Mouse (Mus musculus) 416B (cell line): Measurements from ENCODE around the gene Apol7a.
"Not testable (repeated sequence)": the region's sequence is repeated elsewhere in the genome, so short reads cannot be mapped to it uniquely, and the experiment has no call there.

Experiments
- DNase-seq: peaks from one replicate; pipeline ENCODE4 v3.0.0; 2011; ENCODE audit warnings: low read depth

The Apol7a gene

DNA sequence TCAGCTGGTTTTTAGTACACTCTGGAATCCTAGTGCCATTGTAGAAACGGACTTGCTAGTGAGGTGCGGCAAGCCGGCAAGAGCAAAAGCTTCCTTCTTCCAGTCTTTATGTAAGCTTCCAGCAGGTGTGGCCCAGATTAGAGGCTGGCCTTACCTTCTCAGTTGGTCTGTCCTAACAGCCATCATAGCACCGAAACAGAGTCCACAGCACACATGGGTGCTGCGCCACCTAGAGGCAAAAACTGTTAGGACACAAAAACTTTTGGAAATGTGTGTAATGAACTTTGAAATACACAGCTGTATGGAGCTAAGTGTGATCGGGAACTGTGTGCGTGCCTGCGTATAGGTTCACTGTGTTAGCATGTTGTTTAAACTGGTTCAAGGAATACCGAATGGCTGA is at the start of gene Apol7a:
TSS of gene Apol7a (minus strand) at position 84 of the 400 bp plus-strand sequence.
- peak; percentile 2 for DNase-seq

DNA sequence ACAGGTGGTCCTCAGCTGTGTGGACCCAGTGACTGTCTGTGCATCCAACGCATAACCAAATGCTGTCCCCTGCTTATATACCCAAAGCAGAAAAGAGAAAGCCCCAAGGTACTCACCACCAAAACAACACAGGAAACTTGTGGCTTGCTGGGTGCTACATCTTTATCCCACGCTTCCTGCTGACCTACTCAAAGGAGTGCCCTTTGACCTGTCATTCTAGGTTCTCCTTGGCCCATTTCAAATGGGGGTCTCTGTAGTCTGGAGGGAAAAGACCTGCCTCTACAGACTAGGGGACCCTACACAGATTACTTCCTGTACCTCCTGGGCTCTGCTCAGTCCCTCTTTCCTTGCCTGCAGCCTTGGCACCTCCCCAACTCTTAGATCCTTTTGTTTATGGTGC is 48.5 kb upstream of the Apol7a start, which contains the start of gene Apol7b:
TSS of gene Apol7b (minus strand) at position 101 of the 400 bp plus-strand sequence.
- not testable (repeated sequence) for DNase-seq

DNA sequence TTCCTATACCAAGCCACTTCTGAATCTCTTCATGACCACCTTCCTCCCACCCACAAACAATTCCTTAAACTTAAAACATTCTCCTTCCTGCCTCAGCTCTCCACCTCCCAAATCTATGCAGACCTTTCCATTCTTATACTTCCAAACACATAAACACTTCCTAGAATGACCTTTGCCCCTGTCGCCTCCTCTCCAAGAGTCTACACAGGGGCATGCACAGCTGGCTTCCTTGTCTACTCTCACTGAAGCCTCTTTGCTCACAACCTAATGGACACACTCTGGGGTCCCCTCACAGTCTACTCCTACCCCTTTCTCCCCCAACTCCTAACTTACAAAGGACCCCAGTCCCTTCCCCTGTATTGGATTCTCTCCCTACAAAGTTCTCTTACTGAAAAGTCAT is 46.8 kb upstream of the Apol7a start:
- not testable (repeated sequence) for DNase-seq

DNA sequence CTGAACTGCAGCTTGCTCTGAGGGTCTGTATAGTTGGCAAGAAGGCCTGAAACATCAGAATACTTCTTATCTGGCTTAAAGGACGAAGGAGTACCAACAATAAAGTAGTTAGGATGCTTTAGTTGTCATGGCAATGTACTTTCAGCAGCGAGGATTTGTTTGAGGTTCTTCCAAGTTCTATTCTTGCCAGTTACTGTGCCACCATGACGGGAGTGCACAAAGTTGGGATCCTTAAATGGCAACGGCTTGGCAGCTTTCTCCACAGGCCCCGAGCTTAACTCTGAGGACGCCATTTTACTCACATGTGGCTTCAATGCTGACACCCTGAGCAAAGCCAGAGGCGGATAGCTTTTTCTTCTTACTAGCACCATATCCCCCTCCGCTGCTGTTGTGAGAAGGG is 45.8 kb upstream of the Apol7a start:
- not testable (repeated sequence) for DNase-seq

DNA sequence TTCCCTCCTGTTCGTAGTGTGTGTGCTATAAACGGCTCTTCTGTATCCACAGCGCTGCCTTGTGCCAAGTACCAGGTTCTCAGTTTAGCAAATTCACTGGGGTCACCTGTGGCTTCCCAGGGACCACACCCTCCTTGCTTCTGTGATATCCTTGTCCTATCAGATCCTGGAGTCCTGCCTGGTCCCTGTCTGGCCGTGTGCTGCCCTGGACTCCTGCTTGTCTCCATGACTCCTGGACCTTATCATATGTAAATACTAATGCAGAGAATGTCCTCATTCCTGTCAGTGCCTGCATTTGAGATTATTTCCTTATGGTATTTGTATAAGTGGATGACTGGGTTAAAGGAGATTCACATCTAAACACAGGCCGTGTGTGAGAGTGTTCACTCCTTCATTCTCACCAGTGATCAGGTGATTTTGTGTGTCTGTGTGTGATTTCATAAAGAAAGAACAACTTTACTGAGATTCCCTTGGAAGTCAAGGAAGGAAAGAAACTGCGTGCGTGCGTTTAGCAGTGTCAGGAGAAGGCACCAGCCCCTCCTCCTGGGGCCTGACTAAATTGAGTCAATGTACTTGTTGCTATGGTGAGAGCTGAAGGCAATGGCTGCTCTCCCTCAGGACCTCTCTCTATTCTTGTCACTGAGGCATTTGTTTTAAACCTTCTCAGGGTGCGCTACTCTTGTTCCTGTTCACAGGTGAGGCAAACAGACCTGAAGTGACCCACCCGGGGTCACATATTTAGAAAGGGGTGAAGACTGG is 30.0 kb upstream of the Apol7a start:
- DNase-seq = not testable (repeated sequence)

DNA sequence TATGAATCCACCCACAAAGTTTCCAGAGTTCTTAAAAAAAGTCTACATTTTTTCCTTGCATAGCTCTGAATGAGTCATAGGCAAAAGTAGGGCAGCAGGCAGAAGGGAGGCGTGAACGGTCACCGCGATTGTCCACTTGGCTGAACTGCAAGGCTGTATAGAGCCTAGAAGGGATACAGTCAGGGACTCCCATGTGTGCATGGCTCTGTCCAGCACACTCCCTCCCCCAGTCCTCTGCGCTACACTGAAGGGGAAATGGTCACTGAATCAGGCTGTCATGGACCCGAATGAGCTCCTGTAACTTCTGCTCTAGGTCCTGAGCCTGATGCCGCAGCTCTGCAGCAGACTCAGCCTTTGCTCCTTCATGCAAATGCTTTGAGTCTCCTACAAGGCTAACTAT is 24.0 kb upstream of the Apol7a start:
- DNase-seq = not testable (repeated sequence)

DNA sequence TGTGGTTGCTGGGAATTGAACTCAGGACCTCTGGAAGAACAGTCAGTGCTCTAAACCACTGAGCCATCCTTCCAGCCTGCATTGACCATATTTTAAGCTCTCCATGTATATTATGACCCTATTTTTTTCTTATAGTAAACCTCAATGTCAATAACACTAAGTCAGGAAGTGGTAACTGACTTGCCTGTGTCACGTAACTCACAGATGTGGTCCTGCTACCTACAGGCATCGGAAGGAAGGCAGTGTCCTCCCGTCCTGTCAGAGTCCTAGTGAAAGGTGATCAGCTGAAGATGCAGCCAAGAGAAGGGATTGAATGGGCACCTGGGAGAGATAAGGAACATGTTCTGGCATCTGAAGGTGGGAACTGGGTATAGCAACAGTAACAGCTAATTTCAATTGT is 20.7 kb upstream of the Apol7a start:
- DNase-seq = not testable (repeated sequence)

DNA sequence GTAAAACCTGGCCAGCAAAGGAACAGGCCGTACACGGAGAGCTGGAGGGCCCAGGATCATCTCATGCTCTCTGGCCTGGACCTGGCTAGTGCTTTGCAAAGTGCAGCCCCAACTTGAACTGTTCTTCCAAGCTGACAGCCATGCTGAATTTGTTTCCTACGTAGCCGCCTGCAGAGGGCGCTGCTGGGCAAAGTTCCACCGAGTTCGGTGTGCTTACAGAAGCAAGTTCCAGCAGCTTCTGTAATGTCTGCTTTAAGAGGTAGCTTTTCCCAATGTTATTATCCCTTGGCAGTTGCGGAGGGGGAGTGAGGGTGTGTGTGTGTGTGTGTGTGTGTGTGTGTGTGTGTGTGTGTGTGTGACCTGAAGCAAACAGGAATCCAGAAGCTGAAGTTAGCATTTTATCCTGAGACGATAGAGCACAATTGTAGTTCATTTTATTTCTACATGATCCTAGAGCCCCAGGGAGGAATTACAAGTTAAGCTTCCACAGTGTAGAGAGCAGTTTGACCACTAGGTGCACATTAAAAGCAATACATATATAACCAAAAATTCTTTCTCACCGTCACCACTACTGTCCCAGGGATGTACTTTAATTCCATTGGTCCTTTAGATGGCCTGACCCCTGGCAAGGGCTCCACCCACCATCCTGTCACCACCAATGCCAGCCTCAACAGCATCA is 17.9 kb upstream of the Apol7a start:
- not testable (repeated sequence) for DNase-seq

DNA sequence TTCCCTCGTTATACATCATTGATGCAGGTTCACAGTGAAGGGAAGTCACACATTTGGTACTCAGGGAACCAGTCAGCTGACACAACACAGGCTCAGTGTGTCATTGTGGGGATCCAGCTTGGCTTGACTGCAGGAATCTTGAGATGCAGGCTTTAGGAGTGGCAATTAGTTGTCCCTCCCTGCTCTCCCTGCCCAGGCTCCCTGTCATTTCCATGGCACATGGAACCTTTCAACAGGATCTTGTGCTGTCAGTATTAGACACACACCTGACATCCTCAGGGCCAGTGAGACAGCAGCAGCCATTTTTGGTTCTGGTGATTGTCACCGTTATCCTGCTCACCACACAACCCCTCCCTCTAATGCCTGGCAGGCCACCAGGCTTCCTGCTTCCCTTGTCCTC is 16.7 kb upstream of the Apol7a start:
- DNase-seq = not testable (repeated sequence)

DNA sequence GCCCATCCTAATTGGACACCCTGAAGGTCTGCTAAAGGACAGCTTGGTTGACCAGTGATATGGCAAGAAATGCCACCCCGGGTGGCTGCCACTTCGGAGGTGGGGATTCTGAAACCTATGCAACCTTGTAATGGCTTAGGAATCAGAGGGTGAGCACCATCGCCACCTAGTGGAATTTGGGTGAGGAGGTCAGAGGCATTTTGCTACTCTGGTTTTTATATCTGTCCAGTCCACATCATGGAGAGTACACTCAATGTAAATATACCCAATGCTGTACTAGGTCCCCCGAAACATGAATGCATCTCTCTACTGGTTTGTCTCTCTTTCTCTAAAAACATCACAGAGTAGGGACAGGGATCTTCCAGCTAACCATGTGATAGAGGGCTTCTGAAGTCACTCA is 13.8 kb upstream of the Apol7a start:
- DNase-seq = peak; percentile 3

DNA sequence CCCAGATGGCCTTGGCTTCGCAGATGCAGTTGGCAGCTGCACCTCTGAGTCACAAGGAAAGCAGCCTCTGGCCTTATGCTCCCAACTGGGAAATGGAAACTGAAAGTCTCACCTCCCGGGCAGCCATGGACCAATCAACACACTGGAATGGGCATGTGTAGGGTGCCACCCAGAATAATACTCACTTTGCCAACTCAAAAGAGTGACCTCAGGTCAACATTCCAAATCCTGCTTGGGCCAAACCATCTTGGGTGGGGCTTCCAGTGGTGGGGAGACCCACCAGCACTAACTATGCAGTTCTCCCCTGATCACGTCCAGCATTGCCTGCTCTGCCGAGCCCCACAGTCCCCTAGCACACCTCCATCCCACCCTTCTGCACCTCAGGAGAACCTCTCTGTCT is 12.1 kb upstream of the Apol7a start, which contains the start of gene Apol9a:
TSS of gene Apol9a (minus strand) at position 101 of the 400 bp plus-strand sequence.
- not testable (repeated sequence) for DNase-seq

DNA sequence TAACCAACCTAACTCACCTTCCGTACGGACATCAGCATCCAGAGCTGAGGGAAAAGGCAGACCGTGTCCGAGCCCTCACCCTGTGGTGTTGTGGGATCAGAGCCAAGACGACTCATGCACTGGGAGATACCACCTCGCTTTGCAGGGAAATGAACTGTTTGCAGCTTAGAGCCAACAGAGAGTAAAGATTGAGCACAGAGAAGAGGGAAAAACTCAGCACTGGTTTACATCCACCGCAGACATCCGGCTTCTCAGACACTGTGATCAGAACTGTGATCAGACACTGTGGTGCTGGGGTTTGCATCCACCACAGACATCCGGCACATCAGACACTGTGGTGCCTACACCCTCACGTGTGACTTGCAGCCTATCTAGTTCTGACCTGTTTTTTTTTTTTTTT is 7.5 kb upstream of the Apol7a start:
- not testable (repeated sequence) for DNase-seq

DNA sequence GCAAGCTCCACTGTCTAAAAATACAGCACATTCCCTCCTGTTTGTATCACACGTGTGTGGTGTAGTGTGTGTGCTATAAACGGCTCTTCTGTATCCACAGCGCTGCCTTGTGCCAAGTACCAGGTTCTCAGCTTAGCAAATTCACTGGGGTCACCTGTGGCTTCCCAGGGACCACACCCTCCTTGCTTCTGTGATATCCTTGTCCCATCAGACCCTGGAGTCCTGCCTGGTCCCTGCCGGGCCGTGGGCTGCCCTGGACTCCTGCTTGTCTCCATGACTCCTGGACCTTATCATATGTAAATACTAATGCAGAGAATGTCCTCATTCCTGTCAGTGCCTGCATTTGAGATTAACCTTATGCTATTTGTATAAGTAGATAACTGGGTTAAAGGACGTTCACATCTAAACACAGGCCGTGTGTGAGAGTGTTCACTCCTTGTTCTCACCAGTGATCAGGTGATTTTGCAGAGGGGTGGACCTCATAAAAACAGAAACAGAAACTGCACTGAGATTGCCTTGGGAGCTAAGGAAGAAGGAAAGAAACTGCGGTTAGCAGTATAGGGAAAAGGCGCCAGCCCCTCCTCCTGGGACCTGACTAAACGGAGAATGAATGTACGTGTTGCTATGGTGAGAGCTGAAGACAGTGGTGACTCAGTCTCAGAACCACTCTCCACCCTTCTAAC is 1.3 kb downstream of the Apol7a start:
- not testable (repeated sequence) for DNase-seq

DNA sequence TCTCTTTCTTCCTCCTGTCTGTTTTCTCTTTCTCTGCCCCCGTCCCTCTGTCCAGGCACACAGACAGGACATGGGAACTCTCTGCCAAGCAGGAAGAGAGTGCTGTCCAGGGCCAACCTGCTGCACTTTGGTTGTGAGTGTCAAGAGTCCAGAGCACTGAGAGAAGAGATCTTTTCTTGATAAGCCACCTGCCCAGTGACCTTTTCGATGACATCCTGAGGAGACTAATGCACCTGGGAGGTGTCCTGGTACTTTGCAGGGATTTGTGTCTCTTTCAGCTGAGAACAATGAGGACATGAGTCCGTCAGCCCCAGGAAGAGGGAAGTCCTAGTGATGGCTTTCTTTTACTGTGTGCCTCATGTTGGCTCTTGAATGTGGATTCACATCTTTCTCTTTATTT is 5.1 kb downstream of the Apol7a start:
- not testable (repeated sequence) for DNase-seq

DNA sequence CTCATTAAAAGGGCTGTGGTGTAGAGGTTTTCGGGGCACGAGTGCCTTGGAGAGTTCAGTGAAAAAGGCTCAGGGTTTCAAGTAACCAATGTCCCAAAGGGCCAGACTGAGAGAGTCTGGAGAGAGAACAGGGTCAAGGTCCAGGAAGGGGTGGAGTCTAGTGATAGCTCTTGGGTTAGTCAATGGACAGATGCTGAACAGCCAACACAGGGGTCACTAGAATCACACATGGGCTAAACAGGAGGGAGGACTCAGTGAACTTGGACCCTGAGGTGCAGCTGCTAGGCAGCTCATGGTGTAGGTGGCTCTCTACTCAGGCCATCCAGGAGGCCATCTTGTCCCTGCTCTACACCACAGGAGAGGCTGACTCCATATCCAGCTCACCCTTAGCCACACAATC is 11.4 kb downstream of the Apol7a start:
- no peak for DNase-seq

DNA sequence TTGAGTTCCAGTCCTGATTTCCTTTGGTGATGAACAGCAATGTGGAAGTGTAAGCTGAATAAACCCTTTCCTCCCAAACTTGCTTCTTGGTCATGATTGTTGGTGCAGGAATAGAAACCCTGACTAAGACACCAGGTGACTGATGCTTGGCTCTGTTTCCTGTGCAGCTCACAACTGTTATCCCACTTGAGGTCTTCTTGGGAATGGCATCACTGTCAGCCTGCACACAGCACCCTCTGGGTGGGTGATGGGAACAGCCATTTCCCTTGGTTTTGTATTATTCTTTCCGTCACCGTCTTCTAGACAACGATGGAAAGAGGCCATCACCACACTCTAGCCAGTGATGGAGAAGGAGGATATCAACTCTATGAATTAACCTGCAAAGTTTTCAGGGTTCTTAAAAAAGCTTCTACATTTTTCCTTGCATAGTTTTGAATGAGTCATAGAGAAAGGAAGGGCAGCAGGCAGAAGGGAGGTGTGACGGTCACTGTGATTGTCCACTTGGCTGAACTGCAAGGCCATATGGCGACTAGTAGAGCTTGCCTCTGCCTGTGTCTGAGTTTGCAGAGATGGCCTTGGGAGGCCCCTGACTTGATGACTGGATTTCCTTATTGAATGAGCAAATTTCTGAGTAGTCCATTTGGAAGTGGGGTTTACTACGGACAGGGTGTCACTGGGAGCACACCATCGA is 14.4 kb downstream of the Apol7a start:
- DNase-seq = no peak

DNA sequence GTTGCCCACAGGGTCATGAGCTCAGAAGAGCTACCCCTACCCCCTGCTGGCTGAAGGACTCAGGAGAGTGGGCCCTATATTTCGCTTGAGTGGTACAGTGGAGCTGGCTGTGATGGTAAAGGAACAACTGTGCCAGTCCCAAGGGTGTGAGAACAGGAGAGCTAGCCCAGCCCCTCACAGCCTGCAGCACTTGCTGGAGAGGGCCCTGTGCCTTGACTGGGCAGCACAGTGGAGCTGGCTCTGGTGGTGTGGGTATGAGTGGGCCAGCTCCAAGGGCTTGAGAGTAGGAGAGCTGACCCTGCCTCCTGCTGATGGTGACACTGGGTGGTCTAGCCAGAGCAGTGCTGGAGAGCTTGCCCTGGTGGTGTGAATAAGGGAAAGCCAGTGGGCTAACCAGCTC is 16.0 kb downstream of the Apol7a start:
- DNase-seq = no peak

DNA sequence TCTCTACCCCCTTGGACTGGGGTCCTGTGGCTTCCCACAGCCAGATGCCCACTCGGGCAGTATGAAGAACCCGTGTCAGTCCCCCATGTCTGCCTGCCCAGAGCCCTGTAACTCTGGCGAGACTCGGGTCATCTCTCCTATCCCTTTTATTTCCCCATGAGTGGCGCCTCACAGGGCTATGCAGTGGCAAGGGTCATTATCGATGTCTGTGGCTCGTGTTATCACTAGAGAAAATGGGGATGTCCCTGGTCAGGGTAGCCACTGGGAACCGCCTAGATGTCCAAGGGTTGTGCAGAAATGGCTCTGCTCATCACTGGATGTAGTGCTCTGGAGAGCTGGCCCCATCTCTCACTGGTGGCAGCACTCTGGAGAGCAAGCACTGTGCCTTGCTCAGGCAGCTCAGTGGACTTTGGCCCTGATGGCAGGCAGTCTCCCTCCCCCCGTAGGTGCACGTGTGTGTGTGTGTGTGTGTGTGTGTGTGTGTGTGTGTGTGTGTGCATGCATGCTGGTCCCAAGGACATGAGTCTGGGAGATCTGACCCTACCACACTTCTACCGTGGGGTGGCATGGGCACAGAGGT is 16.5 kb downstream of the Apol7a start:
- DNase-seq = no peak

DNA sequence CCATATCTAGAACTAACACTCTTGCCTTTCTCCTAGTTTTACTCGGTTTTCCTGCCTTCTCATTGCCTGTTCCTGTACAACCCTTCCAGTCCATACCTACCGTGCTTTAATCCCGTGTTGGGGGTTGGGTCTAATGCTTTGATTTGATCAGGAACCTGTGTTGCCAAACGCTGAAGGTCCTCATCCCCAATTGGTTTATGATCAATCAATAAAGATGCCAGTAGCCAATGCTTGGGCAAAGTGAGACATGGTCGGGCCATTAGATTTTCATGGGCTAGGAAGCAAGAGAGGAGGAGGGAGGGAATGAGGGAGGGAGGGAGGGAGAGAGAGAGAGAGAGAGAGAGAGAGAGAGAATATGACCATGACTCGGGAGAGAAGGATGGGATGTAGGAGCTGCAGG is 17.4 kb downstream of the Apol7a start:
- DNase-seq = no peak

DNA sequence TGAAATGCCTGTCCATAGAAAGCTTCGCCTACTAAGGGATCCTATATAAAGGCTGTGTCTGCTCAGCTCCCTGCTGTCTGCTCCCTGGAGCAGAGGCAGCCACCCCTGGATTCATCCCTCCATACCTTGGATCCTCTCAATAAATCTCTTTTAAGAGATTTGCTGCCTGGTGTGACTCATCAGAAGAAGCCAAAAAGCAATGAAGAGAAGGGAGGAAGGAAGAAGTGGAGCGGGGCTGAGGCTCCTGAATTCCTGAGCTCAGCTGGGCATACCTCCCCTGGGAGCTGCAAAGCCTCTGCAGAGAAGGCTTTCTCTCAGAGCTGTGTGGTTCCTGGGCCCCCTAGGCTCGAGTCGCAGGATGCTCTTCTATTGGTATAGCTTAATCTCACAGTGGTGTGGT is 19.0 kb downstream of the Apol7a start:
- no peak for DNase-seq

DNA sequence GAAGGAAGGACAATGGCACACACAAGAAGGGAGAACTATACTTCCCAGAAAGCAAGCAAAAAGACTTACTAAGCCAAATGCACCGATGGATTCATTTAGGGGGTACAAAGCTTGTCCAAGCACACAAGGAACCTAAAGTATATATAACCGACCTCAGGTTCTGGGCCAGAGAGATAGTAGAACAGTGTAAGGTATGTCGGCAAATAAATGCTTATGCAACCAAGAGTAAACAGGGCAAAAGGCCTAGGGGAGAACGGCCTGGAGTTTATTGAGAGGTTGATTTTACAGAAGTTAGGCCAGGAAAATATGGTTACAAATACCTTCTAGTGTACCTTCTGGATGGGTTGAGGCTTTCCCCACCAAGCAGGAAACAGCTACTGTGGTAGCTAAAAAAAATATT is 21.5 kb downstream of the Apol7a start:
- DNase-seq = no peak

DNA sequence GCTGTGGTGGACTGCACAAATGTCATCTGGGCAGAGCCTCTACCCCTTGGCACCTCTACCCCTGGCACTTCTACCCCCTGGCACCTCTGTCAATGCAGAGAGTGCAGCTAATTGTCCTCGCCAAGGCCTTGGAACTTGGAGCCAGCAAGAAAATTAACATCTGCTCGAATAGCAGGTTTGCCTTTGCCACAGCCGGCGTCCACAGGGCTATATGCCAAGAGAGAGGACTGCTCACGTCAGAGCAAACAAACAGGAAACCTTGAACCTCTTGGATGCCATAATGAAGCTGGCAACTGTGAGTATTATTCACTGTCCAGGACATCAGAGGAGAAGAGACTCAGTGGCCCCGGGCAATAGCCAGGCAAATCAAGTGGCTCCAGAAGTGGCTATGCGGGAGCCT is 22.0 kb downstream of the Apol7a start:
- DNase-seq = no peak
